Mouse (Mus musculus) urinary bladder, postnatal 25 days (tissue): ENCODE measurements around the gene Ccnd2.
A peak's percentile ranks its signal among the peaks of the same experiment; 100 is the strongest.

ENCODE experiments used
- DNase-seq: peaks from one replicate; pipeline ENCODE4 v3.0.0; 2022; ENCODE audit warnings: low spot score

Gene Ccnd2

GRCm38 (mm10) chr6:127148526-127149302 is 3.3 kb downstream of the Ccnd2 start:
- DNase-seq: no peak

DNA sequence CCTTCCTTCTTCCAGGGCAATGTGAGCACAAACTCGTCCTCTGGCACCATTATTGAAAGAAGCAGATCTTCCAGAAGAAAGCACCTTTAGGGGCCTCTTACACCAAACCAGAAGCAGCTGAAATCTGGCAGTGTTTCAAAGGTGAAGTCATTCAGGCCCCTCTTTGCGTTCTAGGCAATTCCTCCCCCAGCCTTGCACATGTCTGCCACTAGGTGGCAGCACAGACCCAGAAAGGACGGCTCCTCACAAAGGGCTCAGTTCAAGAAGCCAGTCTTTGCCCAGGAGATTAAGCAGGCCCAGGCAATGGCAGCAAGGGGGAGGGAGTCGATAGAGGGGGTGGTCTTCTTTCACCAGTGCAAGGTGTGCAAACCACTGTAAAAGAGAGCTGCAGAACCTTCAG is 4.3 kb downstream of the Ccnd2 start:
- peak; percentile 79 for DNase-seq

- DNase-seq: no peak
These were observed 5.6 kb downstream of the Ccnd2 start for GRCm38 (mm10) chr6:127146322-127146947.

GRCm38 (mm10) chr6:127145464-127146190 is 6.4 kb downstream of the Ccnd2 start:
- no peak for DNase-seq

- DNase-seq: no peak
These were observed 8.3 kb downstream of the Ccnd2 start for GRCm38 (mm10) chr6:127143576-127144288.

- DNase-seq: no peak
These were observed 8.9 kb downstream of the Ccnd2 start for GRCm38 (mm10) chr6:127143124-127143520.

DNA sequence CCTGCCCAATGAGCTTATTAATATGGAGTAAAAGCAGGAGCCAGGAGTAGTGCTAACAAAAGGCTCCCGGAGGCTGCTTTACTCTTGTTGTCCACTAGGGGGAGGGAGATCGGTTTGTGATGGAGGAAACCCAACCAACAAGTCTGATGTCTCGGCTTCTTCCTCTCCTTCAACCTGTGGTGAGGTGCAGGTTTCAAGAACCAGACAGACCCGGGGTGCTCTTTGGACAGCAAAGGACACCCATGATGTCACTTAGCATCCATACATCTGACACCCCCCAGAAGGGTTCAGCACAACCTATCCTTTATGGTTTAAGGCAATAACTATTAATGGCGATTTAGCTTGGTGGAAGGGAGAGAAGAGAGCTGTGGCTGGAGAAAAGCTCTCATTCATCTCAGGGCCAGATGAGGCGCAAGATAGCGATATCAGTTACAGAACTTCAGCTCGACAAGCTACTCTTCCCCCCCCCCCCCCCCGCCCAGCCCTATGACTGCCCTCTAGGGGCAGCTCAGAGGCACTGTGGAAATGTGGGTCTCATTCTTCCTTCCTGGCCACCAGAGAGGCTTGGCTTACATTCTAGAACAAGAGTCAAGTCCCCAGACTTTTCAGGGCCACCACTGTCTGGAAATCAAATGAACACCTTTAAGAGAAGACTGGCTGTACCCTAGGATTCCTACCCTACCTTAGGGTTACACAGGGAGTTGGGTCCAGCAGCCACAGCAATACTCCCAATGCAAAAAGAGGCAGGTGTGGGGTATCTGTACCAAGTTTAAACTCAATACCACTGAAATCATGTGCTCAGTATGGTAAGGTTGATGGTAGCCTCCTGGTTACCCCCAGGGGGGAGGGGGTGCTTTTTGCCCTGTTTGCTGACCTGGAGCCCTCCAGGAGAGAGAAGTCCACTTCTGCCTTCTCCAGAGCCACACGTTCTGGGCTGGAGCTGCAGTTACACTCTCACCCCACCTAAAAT is 9.6 kb downstream of the Ccnd2 start:
- DNase-seq: peak; percentile 24

DNA sequence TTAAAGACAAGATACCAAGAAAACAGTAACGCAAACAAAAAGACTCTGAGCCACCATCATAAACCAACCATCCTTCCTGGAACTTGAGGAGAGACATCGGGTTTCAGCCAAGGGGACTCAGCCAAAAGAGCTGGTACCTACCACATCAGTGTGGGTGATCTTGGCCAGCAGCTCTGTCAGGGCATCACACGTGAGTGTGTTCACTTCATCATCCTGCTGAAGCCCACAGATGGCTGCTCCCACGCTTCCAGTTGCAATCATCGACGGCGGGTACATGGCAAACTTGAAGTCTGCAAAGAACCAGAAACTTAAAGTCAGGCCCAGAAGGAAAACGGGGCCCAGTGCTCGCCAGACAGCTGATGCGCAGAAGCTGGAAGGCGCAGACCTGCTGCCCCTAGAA is 13.0 kb downstream of the Ccnd2 start:
- no peak for DNase-seq

DNA sequence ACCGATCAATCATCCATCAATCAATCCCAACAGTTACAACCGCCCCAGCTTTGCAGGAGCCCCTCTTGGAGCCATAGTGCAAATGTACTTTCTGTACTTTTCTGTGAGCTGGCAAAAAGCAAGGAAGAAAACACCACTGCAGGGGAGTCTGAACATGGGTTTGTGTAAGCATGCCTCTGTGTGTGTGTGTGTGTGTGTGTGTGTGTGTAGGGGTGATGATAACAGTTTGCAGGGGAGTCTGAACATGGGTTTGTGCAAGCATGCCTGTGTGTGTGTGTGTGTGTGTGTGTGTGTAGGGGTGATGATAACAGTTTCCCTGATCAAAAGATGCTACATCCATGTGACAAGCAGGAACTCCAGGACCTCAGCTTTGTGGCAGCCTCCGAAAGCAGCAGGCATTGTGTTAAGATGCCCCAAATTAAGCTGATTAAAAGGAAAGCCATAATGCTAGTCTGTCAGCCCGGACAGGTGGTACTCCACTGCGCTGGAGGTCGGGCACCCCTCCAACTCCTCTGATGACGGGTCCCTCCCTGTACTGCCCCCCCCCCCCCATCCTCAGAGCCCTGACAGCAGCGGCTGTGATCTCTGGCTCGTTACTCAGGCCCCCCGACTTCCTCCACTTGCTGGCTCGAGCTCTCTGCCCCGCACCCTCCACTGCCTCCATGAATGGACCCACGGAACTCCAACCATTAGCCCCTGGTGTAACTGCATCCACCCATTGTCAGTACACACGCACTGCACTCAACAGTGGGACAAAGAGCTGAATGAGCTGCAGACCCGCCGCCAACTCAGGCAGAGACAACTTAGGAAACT is 18.4 kb downstream of the Ccnd2 start:
- no peak for DNase-seq

- DNase-seq: no peak
These were observed 19.3 kb downstream of the Ccnd2 start for GRCm38 (mm10) chr6:127132719-127133118.

- DNase-seq: no peak
These were observed 20.0 kb downstream of the Ccnd2 start for GRCm38 (mm10) chr6:127131946-127132345.

GRCm38 (mm10) chr6:127130377-127130776 is 21.6 kb downstream of the Ccnd2 start:
- DNase-seq: no peak

DNA sequence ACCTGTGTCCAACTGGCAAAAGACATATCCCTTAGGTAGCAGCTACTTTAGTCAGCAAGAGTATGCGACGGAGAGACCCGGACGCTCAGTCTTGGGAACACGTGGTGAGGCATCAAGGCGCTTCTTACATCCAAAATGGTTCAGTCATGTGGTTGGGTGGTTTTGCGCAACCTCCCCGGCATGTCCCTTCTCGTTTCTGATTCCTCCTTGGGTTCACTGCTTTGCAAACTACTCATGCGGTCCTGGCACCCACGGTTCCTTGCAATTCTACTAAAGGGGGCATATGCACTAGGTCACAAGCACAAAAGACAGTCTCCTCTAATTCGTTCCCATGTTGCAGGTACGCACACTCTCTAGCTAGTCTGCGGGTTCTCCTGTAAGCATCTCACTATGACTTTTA is 22.3 kb downstream of the Ccnd2 start:
- no peak for DNase-seq

GRCm38 (mm10) chr6:127123506-127123905 is 28.5 kb downstream of the Ccnd2 start:
- no peak for DNase-seq

- no peak for DNase-seq
These were observed 29.0 kb downstream of the Ccnd2 start for GRCm38 (mm10) chr6:127122996-127123395.

GRCm38 (mm10) chr6:127122221-127122806 is 29.7 kb downstream of the Ccnd2 start:
- DNase-seq: no peak

- DNase-seq: no peak
These were observed 37.1 kb downstream of the Ccnd2 start for GRCm38 (mm10) chr6:127114753-127115456.

DNA sequence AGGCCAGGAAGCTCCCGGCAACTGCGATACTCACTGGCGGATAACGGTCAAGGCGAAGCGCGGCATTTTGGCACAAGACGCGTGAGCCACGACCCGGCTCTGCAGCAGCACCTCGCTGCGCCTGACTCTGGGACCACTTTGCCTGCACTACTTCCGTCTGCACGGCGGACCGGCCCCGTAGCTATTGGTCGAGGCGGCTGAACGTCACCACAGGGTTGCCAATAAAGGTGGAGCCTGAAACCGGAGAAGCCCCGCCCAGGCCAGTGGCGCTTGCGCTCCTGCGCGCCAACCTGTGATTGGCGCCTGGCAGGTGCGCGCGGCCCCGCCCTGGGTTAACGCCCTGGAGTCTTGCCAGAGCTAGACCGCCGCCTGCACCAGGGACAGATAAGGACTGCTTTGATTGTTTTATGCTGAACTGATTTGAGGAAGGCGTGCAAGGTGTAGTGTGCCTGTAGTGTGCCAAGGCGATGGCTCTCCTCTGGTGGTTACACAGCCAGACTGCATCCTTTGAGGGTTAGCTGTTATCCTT is 42.5 kb downstream of the Ccnd2 start, which contains the start of gene Tigar:
Gene Tigar (minus strand): TSS at position 156 of the 529 bp plus-strand sequence.
- peak; percentile 89 for DNase-seq
